Mouse (Mus musculus): ENCODE data around the gene Cyp11a1.

GRCm38 (mm10) chr9:57998685-57999084 lies 7.5 kb upstream of the Cyp11a1 start:
- TF ChIP-seq CTCF (IDR thresholded peaks at IDR 0.05; ENCODE audit: low read depth) (no peak), EP300 (optimal IDR thresholded peaks at IDR 0.05) (no peak)

All from stomach, postnatal 0 days (tissue).